Mouse (Mus musculus) left cerebral cortex, postnatal 14 days (tissue): ENCODE data around the gene Nradd. TPM values are rescaled to one million over a fixed set of nuclear protein-coding genes. Genes with fewer than 3 reads are reported as not detected.
A peak's percentile ranks its signal among the peaks of the same experiment; 100 is the strongest.

Source experiments
- DNase-seq, 2 experiments: peaks; one replicate each; pipeline ENCODE4 v3.0.0; 2021 to 2022; ENCODE audit warnings: low spot score in 2 of 2, mixed read lengths in 1 of 2
- intact Hi-C: fragments of 180-260 bp; cut with DNase I; formaldehyde crosslinking; loops from one replicate; pipeline ENCODE4 v1.15.1; 2025
- long read RNA-seq, 2 experiments: library from polyadenylated mRNA; stranded (forward); transcript quantifications; one replicate each; pipeline ENCODE4 v2.0.0; 2021
- total RNA-seq, 2 experiments: library from RNA; stranded (reverse); gene quantifications; 2 replicates each; pipeline ENCODE4 v1.2.3; 2021

Nradd gene
- 1 to 10 TPM in 1 of 2 experiments, under 1 TPM in 1; 0.70 to 1.3 TPM for total RNA-seq
- long read RNA-seq, experiment 1: 0 reads
- long read RNA-seq, experiment 2: 0 reads

DNA sequence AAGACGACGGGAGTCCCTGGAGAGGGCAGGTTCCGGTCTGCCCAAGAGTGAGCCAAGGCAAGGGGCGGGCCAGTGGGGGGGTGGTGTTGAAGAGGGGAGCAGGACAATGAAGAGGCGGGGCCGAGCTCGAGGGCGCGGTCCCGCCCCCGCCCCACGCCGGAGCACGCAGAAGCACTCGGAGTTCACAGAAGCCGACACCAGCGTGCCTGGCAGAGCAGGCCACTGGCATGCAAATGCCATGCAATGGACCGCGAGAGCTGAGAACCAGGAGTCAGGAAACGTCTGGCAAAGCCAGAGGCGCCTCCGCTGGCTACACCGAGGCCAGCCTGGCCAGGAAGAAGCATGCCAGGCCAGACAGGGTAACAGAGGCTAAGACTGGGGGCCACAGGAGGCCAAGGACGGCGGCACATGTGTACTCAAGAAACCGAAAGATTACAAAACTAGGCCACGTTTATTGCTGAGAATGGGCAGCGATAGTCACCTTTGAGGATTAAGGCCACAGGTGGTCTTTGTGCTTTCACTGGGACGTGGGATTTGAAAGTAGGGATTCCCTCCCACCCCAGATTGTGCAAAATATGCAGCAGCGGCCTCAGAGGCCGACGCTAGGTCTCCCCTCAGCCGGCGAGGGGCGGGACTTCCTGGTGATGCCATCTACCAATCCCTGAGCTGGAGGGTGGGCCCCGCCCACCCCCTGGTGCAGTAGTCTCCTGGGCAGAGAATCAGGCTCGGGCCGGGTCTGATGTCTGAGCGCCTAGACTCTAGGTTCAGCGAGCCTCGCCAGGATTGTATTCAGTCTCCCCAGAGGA lies at the start of gene Nradd:
Nradd (minus strand) TSS at position 92 of the 806 bp plus-strand sequence.
- intact Hi-C loops: loop anchor here (10.0 kb wide), 1 partner anchor 180 kb away; no protein-coding TSS in a partner anchor
- peak; percentile 86 to 89 for DNase-seq

DNA sequence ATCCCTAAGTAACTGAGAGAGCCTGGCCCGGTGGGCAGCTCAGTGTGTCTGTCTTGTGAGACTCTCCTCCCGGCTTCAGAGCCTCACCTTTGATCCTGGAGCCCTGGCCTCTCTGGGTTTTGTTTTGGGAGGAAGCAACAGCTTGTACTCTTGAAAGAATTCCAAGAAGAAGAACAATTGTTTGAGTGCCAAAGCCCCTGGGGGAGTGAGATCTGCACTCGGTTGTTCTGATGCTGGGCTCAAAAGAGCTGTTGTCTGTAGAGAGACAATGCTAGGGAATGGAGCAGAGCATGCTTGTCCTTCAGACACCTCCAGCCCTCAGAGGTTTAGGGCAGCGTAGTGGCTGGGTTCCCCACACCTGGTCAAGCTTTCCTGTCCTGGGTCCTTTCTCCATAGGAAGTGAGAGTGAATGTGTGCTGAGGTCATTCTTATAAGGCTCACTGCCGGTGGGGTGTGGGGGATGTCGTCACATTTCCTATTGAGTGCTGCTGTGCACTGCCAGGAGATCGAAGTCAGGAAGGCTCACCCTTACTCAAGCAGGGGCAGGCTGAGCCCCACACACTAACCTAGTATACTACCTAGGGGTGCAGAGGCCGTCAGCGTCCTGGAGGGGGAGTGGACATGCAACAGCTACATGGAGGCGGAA lies 49.0 kb upstream of the Nradd start:
- intact Hi-C loops: no loop called here
- DNase-seq: no peak

DNA sequence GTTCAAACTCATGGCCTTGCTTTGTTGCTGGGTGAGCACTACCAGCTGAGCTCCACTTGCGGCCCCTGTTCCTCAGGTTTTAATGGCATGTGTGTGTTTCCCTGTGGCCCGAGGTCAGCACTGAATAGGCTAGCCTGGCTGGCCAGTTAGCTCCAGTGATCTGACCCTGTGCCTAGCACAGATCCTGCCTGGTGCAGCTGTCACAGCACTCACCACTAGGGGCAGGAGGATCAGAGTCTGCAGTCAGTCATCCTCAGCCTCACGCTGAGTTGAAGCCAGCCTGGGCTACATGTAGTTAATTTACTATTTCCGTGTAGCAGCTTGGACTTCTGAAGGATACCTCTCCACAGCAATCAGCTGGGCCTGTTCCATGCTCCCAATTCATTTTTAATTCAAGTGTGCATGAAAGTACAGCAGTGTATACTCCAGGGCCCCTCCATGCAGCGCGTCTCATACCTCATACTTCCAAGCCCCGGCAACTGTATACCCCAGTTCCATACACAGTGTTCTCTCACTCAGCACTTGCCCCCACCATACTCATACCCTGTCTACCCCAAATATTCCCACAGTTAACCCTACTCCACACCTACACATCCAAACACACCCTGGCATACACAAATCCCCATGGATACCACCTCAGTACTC lies 48.3 kb upstream of the Nradd start:
- no peak for DNase-seq
- intact Hi-C loops: no loop called here

- DNase-seq: no peak
- intact Hi-C loops: no loop called here
Observed at GRCm38 (mm10) chr9:110669785-110670184, 45.5 kb upstream of the Nradd start.

GRCm38 (mm10) chr9:110668601-110669293 lies 44.5 kb upstream of the Nradd start:
- no peak for DNase-seq
- intact Hi-C loops: no loop called here

- no peak for DNase-seq
- intact Hi-C loops: no loop called here
Observed at GRCm38 (mm10) chr9:110667219-110667836, 43.1 kb upstream of the Nradd start.

DNA sequence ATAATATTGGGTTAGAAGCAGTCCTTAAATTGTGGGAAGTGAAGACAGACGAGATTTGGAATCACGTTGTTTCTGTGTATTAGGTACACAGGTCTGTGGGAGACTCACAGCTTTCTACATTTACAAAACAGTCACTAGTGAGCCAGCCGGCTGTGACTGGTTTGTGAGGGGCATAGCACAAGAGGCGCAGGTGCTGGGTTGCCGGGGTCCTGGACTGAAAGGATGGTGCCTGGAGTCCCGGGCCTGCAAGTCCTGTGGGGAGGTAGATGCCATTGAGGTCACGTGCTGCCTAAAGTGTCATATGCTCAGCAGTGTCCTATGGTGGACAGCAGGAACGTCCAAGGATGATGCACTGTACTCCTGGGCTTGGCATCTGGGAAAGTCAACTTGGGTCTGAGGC lies 42.1 kb upstream of the Nradd start:
- no peak for DNase-seq
- intact Hi-C loops: no loop called here

DNA sequence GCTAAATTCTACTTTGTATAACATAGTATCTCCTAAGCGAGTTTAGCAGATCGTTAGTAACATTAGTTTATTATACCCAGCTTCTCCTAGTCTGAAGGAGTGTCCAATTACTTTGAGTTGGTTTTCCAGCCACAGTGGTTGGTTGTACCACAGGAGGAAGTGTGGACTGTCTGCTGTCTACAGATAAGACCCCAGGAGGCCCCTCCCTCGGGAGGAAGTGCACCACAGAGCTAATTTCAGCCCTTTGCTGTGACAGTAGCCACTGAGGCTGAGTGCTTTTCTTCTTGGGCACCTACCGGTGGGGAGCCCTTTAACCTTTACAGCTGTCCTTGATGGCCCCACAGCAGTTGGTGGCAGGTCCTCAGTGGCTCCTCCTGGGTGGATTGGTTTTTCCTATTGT lies 41.7 kb upstream of the Nradd start:
- DNase-seq: no peak
- intact Hi-C loops: no loop called here

DNA sequence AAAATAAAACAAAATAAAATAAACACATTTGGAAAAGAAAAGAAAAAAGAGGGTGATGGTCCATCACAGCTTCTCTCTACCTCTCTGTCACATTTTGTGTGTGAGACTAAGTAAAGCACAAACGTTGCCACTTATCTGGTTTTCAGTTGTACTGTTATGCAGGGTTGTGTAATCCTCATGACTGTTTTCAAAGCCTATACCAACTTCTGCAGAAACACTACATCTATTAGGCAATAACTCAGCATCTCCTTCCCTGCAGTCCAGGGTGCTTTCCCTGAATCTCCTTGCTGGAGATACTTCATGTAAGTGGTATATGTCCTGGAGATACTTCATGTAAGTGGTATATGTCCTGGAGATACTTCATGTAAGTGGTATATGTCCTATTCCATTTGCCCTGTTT lies 38.6 kb upstream of the Nradd start:
- intact Hi-C loops: no loop called here
- no peak for DNase-seq

DNA sequence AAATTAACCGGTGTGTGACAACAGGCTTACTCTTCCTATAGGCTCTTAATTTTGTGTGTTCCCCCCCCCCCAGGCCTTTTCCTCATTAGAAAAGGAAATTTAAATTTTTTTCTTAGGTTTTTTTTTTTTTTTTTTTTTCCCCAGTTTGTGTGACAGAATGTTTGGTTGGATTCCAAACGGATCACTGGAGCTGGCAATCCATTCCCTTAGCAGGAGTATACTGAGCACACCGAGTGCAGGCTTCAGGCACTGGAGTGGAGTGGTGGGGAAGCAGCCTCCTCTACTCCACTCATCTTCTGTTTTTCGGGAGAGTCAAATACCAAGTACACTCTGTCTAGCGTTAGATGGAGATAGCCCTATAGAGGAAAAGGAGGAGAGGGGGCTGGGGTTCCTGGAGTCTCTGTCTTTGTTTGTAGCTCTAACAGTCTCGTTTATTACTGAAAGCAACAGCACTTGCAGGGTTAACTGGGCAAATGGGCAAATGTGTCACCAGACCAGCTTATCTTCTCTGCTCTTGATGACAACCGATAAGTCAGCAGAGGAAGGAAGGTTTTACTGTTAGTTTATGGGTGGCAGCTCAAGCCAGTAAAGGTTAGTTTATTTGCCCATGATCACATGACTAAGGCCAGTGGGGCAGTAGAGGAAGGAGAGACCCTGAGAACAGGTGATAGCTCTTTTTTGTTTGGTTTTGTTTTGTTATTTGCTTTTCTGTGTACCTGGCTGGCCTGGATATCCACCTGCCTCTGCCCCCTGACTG lies 36.8 kb upstream of the Nradd start:
- intact Hi-C loops: no loop called here
- no peak for DNase-seq

- intact Hi-C loops: no loop called here
- DNase-seq: no peak
Observed at GRCm38 (mm10) chr9:110660208-110660607, 36.0 kb upstream of the Nradd start.

GRCm38 (mm10) chr9:110659521-110659920 lies 35.3 kb upstream of the Nradd start:
- no peak for DNase-seq
- intact Hi-C loops: no loop called here

GRCm38 (mm10) chr9:110657474-110658078 lies 33.3 kb upstream of the Nradd start:
- intact Hi-C loops: no loop called here
- DNase-seq: no peak

DNA sequence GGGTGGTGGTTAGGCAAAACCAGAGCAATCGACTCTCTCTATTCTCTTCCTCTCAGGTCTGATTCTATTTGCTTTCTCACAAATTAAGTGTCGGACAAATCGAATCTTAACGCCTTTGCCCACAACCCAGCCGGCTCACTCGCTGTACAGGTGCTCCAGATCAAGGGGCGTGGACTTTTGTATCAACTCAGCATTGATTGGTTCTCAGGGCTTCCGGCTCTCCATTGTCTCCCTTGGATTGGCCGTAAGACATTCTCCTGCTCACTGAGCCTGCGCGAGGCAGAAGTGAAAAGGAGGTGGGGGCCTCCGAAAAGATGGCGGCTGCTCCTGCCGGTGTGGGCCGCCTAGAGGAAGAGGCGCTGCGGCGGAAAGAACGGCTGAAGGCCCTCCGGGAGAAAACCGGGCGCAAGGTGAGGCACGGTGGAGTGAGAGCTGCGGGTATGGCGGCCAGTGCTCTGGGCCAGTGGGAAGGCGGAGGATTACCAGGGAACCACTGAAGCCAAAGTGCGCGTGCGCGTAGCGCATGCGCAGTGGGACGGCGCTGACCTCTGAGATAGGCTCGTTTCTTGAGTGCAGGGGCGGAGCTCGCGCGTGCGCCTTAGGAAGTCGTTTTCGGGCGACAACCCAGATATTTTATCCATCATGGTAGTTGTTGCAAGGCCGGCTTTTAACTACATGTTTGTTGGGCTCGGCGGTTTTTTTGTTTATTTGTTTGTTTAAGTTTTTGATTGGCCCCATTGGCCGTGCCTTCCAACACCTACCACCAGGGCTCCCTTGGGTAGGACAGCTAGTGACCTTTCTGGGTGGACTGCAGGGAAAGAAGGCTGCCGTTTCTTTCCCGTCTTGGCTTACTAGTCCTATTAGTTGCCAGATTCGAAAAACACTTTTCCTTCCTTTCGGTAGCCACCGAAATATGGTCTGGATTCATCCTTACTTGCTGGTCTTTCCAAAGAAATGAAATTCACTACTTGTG lies 32.3 kb upstream of the Nradd start, which contains the start of gene Ccdc12:
Ccdc12 (plus strand) TSS at position 255 of the 973 bp plus-strand sequence.
- intact Hi-C loops: no loop called here
- peak; percentile 96 to 97 for DNase-seq

- intact Hi-C loops: no loop called here
- DNase-seq: no peak
Observed at GRCm38 (mm10) chr9:110655651-110656007, 31.4 kb upstream of the Nradd start.

- intact Hi-C loops: loop anchor here (5.0 kb wide), 1 partner anchor 52 kb away; no protein-coding TSS in a partner anchor
- DNase-seq: no peak
Observed at GRCm38 (mm10) chr9:110654726-110655650, 30.7 kb upstream of the Nradd start.
